Mouse (Mus musculus): Measurements from ENCODE around the gene Ptprd.

DNA sequence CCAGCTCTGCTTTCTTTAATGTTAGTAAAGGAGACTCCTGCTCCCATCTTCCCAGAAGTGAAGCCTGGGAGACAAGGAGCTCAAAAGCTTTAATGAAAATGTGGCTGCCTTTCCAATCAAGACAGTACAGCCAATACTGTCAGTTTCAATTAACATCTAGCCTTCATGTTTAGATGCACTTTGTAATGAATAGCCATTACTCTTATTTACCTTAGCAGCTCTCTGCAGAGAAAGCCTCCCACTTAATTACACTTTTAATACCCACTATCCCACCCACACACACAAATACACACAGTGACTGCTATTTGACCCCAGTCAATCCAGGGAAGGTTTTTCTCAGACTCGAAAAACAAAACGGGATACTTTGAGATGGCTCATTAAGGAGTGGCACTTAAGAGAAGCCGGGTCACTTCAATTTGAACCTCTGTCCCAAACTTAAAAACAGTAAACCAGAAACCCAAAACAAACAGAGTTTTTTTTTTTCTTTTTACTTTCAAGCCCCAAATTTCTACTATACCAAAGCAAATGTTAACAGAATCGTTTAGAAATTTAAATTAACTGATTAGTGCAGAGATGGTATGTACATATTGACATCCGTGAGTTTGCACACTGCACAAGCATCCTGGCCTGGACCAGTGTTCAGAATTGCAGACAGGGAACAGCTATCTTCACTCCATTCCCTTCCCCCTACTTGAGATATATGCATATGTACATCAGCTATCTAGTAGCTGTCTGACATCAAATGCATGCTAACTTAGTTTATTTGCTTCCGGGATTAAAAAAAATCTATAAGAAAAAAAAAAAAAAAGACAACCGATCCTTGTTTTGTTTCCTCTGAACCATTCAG lies 1824.6 kb downstream of the Ptprd start:
- no peak for TF ChIP-seq POLR2AphosphoS5 (IDR thresholded peaks at IDR 0.05; ENCODE audit: insufficient replicate concordance, low read depth, low read length)
- TF ChIP-seq CTCF (IDR thresholded peaks at IDR 0.05; ENCODE audit: low read depth, low read length) = no peak
- no peak for TF ChIP-seq GATA1 (IDR thresholded peaks at IDR 0.05; ENCODE audit: borderline replicate concordance, low read length)
- no peak for TF ChIP-seq TAL1 (conservative IDR thresholded peaks at IDR 0.05; ENCODE audit: low read depth, low read length)
- no peak for TF ChIP-seq GATA2 (IDR thresholded peaks at IDR 0.05; ENCODE audit: borderline replicate concordance, low read depth, low read length)

Data from G1E (cell line).